Mouse (Mus musculus) Muller cell, postnatal 12 days (primary cell): Measurements from ENCODE around the gene Cd5.

Experiments
- DNase-seq: peaks from one replicate; pipeline ENCODE4 v3.0.0-alpha.2; 2015; ENCODE audit errors: inconsistent ontology term

Gene Cd5

DNA sequence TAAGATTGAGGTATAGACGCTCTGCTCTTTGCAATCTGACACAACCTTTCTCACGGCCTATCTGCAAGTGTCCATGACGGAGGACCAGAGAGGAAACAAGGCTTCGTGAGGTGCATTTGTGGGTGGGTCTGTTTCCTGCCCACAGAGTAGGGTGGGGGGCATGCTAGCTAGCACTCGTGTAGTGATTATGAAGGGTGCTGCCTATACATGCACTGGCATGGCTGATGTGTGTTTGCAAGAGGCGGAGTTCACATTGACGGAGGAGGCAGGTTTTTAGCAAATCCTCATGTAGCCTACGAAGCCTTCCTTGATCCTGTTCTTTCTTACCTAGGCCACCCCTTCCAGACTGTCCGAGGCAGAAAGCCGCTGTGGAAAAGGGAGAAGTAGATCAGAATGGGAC is 8.9 kb downstream of the Cd5 start:
- no peak for DNase-seq

DNA sequence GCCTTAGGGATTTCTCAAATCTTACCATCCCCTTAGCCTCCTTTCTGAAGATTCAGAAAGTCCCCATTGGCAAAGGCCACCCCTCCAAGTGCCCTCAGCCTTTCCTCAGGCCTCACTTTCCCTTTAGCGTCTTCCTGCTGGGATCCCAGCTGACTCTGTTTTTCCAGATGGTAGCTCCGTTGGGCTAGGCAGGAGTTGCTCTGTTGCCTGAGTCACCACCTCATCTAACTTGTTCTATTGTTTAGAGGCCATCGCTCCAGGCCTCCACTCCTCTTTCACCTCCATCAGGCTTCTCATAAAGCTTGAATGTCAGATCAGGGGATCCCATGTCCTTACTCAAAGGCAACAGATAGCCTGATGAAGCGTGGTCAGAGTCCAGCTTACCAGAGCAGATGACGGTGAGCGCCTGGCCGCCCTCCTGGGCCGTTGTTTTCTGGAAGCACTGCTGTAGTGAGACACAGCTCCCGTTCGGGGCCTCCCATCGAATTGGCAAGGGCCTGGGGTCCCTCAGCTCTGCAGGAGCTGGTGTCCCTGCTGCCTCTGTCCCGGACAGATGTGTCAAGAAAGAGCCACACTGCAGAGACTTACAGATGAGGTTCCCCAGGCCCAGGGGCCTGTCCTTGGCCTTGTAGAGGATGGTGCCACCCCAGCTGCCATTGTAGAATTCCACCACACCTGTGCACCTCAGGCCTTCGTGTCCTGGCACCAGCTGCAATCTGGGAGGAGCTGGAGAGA is 14.0 kb downstream of the Cd5 start:
- no peak for DNase-seq

- no peak for DNase-seq
Observed at GRCm38 (mm10) chr19:10723649-10724048, 15.2 kb downstream of the Cd5 start.

GRCm38 (mm10) chr19:10723084-10723483 is 15.7 kb downstream of the Cd5 start:
- no peak for DNase-seq

DNA sequence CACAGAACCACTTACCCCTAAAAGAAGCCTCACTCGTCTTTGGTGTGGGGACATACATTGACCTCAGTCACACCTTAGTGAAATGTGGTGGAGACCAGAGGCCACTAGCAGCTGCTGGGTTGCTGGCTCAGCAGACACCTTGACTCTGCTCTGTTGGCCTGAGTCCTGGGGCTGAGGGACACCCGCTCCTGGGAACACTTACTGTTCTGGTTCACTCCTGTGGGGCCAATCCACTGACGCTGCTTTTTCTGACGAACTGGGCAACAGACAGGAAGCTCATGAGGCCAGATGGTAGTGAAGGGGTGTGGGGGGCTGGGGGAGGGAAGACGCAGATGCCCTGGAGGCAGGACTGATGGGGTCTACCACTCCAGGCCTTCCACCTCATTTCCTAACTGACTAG is 17.7 kb downstream of the Cd5 start:
- DNase-seq, result no peak

GRCm38 (mm10) chr19:10720524-10720923 is 18.3 kb downstream of the Cd5 start:
- DNase-seq, result no peak

DNA sequence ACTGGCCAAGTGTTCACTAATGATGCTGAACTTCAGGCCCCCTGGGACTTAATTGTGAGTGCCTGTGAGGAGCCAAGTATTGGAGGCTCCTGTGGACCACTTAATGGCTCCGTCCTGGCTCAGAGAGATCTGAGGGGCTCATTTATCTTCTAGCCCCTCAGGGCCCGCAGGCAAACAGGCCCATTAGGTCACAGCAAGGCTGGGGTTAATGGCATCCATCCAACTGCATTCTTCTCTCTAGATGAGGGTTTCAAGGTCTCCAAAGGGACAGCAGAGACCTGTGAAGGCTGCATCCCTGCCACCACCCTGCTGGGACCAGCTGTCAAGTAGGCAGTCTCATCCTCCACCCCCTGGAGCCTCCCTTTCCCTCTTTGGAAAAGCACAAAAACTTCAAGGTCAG is 19.1 kb downstream of the Cd5 start:
- no peak for DNase-seq

DNA sequence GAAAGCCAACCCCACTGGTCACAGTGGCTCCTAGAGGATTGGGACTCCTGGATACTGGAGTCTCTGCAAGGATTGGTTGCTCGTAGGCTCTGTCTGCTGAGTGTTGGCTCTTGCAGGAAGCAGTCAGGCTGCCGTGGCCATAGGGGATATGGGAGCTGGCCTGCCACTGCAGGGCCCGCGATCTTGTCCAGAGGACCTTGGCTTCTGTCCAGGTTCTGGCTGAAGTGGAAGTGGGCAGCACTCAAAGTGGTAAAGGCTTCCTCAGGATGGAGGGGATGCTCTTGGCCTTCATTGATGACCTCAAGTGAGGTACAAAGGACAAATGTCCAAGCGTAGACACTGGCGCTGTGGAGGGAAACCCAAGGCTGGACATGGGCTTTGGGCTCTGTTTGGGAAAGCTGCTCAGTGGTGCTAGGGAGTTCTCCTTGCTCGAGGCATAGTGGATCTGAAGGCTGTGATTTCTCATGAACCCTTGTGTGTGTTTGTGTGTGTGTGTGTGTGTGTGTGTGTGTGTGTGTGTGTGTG is 20.5 kb downstream of the Cd5 start:
- no peak for DNase-seq

- no peak for DNase-seq
Observed at GRCm38 (mm10) chr19:10715476-10715875, 23.3 kb downstream of the Cd5 start.

DNA sequence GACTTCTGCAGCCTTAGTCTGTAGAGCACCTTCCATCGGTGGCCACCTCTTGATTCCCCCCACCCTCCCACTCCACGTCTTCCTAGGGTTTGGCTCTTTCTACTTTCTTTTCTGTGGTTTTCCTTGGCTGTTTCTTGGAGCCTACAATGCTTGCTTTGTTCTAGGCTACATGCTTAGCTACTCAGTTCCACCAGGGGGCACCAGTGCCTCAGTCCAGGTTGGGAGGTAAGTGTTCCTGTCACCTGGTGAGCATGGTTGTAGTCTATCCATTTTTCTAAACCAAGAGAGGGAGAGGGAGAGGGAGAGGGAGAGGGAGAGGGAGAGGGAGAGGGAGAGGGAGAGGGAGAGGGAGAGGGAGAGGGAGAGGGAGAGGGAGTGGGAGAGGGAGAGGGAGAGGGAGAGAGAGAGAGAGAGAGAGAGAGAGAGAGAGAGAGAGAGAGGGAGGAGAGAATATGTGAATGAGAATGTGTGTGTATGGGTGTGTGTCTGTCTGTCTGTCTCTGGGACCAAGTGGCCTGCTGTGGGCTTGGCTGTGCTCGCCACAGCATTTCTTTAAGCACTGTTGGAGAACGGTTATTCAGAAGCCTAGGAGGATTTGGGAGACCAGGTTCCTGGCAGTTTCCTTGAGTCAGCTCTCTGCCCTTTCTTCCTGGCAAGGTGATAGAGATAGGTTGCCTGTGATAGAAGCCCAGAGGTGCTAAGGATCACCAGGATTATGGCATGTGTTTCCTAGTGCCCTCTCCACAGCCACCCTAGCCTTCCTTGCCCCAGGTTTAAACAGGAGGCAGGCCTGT is 23.9 kb downstream of the Cd5 start:
- DNase-seq, result peak; percentile 72

DNA sequence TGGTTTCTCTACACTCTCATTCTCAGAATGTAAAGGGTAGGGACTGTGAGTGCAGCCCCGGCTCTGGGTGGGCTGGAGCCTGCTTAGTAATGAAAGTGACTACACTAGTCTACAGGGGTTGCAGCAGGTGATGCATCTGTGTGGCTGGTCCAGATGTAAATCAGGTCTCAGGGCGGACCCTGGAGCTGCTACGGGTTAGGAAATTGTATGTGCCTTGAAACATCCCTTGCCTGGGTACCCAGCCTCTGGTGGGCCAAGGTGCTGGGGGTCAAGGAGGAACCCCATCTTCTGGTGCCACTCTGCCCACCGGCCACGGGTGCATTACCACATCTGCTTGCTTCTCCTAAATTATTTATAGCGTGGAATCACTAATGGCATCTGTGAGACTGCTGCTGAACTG is 24.6 kb downstream of the Cd5 start:
- no peak for DNase-seq

GRCm38 (mm10) chr19:10713551-10713950 is 25.3 kb downstream of the Cd5 start:
- no peak for DNase-seq

DNA sequence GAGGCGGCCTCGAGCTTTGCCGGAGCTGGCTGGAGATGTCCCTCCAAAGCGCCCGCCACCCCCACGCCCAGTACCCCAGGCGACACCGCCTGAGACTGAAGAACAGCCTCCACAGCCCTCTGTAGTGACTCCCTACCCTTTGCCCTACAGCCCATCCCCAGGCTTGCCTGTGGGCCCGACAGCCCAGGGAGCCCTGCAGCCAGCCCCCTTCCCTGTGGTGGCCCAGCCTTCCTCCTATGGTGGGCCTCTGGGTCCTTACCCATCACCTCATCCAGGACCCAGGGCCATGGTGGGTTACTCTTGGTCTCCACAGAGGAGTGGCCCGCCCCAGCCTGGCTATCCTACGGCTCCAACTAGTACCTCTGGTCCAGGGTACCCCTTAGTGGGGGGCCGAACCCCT is 26.2 kb downstream of the Cd5 start:
- no peak for DNase-seq

DNA sequence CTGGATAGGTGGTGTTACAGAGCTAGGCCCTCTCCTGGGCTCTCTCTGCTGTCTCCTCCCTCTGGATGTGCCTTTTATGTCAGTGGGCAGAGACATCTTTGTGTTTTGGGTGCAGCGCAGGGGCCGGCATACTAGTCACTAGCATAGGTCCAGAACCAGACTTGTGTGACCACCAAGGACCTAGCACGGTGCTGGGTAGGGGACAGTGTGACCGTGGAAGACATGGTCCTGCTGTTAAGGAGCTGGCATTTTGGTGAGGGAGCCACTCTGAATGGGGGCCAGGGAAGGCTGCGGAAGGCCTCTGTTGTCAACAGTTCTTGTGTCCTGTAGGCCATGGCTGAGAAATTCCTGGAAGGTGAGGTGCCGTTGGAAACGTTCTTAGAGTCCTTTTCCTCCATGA is 26.6 kb downstream of the Cd5 start:
- no peak for DNase-seq

- DNase-seq, result no peak
Observed at GRCm38 (mm10) chr19:10710751-10711150, 28.1 kb downstream of the Cd5 start.

DNA sequence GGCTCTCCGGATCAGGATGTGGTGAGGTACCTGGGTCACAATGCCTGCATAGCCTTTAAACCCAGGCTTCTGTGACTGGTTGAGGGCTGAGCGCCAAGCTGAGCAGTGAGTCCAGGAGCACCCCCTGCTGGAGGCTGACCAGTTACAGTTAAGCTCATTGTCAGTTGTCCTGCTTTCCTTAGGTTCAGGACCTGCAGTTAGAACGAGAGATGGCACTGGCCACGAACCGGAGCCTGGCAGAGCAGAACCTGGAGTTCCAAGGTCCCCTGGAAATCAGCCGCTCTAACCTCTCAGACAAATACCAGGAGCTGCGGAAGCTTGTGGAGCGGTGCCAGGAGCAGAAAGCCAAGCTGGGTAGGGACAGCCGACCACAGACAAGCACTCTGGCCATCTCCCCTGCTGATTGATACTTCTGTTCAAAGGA is 28.7 kb downstream of the Cd5 start:
- DNase-seq, result peak; percentile 85

DNA sequence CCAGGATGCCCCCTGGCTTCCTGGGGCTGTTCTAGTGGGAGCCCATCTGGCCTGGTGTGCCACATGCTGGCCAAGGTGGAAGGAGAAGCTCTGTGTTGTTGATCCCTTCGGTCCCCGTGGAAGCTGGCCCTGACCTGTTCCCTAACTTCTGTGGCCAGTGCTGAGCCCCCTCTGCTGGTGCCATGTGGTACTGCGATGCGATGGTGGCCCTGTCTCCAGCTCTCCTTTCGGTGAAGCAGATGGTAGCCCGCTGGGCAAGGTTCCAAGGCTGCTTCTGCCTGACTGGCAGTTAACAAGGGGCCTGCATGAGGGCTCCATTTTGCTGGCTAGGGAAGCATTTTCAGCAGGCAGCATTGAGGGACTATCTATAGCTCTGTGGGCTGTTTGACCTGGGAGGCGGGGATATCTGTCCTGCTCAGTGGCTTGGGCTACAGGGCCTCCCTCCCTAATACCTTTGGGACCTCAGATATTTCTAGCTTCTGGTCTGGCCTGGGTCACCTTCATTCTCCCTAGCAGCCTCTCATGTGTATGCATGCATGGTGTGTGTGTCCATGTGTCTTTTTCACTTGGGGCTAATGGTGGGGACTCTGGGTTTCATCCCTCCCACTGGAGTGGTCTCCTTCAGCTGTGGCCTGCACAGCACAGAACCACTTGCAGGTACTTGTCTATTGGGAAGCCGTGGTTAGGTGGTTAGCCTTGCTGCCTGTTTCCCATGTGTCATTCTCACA is 29.3 kb downstream of the Cd5 start:
- peak; percentile 97 for DNase-seq

DNA sequence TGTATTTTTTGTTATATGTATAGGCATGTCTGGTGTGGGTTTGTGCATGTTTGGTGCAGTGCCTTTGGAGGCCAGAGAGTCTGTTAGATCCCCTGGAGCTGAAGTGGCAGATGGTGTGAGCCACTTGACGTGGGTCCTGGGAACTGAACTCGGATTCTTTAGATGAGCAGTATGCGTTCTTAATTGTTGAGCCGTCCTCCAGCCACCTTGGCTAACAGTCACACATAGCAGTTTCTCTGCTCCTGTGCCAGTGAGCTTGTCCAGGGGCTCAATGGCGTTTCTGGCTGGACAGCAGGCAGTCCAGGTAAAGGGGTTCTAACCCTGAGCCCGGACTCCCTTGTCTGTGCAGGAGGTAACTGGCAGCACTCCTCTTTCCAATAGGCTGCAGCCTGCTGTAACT is 29.9 kb downstream of the Cd5 start:
- DNase-seq, result no peak

DNA sequence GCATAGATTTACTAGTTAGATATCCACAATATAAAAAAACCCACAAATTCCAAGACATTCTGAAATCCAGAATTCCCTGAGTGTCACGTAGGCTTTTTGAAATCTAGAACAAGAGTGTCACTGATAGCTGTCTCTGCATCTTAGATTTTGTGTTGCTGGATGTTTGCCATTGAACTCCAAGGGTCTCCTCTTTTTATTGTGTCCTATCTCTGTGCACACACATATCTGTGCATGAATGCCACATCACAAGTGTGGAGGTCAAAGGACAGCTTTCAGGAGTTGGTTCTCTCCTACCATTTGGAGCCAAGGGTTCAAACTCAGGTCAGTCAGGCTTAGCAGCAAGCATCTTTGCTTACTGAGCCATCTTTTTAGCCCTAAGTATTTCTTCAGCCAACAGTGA is 30.9 kb downstream of the Cd5 start:
- no peak for DNase-seq

DNA sequence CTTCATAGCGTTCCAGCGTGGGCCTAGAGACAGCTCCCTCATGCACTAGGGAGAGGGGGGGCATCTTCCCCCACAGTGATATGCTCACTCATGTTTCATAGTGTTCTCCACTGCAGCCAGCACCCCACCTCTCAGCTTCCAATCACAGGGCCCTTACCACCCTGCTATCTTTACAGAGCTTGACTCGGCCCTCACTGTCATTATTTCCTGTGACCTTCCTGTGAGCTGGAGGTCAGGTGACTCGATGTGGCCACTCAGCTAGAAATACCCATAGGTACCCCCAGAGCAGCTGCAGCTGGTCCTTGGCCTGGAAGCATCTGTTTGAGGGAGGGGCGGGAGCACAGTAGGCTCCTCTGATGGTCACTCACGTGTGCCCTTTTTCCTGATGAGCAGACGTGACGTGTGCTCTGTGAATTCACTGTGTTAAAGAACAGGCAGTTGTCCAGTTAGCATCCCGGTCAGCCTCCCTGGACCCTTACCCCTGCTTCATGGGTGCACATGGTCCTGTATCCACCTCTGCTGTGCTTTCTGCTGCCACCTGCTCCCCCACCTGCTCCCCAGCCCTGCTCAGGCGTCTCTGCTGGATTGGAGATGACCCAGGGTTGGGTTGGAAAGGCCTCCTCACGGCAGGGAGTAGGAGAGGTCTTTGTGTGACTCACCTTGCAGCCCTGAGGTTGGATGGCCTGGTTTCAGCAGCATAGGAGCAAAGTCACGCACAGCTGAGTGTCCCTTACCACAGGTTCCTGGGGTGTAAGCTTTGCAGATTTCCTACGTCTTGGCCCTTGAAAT is 31.5 kb downstream of the Cd5 start:
- DNase-seq, result no peak

DNA sequence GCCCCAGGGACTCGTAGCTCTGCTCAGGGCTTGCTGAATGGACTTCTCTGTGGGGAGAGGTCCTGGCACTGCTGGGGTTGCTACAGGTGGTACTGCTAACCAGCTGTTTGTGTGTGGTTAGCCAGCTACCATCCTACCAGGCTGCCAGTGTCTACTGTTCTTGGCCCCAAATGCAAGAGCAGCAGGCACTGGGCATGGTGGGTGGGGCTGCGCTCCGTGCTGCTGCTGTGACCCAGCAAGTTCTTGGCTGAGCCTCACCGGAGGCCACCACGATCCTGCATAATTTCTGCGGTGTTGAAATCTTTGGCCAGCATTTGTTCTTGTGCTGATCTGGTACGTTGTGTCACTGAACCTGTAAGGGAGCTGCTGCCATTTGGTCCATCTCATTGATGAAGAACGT is 35.3 kb downstream of the Cd5 start:
- no peak for DNase-seq

DNA sequence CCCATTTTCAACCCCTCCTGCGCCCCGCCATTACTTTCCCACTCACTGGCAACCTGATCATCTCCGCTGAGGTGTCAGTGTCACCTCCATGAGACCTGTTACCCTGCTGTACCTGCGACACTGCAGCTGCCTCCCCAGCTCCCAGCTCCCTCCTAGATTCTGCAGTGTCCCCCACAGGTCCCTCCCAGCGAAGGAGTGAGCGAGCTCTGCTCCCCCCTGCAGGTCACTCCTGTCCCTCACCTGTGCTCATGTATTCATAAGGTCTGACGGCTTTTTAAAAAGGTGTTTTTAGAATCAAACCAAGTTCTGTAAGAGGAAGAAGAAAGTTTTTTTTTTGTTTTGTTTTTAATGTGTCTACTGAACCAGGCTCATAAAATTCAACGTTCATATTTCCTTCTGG is 36.7 kb downstream of the Cd5 start:
- no peak for DNase-seq
